Mouse (Mus musculus): ENCODE results near the gene Taf8. TPM values are rescaled to one million over a fixed set of nuclear protein-coding genes. Genes with fewer than 3 reads are reported as not detected.

Gene Taf8
- 20.0 and 20.5 TPM in 2 replicates for polyA plus RNA-seq (2015; fragmentation: Nextera tagmentation; extraction: Ambion mirVana)

DNA sequence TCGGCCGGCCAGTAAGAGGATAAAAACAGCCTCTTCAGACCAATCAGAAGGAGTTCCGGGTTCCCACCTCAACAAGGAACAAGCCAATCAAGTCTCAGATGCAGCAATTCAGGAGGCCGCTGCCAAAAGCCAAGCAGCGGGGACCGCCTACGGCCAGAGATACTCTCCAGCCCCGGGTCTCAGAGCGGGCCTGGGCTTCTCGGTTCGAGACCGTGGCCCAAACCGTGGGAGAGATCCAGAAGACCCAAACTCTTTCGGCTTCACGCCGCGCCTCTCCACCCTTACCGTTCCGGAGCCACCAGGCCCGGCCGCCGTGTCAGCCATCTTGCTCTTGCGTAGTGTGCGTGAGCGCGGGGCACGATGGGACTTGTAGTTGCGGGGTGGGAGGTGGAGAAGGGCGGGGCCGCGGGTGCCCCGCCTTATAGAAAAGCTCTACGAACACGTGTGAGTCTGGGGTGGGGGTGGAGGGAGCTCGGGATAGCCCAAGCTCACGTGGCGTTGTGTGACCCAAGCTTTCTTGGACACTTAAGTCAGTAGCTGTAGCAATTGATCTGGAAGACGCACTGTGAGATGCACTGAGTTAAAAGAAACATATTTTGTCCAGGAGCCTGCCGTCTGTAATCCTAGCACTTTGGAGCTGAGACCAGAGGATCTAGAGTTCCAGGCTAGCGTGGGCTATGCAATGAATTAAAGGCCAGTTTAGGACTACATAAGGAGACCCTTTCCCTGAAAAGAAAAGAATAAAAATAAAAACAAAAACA lies at the start of gene Taf8:
Gene Taf8 (minus strand): TSS at position 347 of the 761 bp plus-strand sequence.
- peak; percentile 98 for ATAC-seq
- Histone ChIP-seq H3K4me2 (ENCODE audit: low read length) (peak within 1 kb of the TSS; percentile 80), H3K9ac (ENCODE audit: low read depth, low read length) (peak within 1 kb of the TSS; percentile 88), H3K4me1 (ENCODE audit: control insufficient read depth, insufficient read depth, low read depth, low read length) (peaks cover 16% of the 10 kb centered on the region), H3K9me3 (ENCODE audit: control insufficient read depth, low read length) (no peaks in the 10 kb centered on the region), H3K36me3 (ENCODE audit: control insufficient read depth, insufficient read depth, low read length) (peaks cover 5% of the 10 kb centered on the region; the same call in 1 of the 2 replicates), H3K27ac (ENCODE audit: low read depth, low read length) (peak within 1 kb of the TSS; percentile 82), H3K27me3 (replicated peaks; ENCODE audit: control insufficient read depth, insufficient read depth, low read length) (no peaks in the 10 kb centered on the region), H3K4me3 (ENCODE audit: low read length) (peak within 1 kb of the TSS; percentile 75)
- WGBS, result 1% methylated on average over 40 of the region's 40 CpGs

GRCm38 (mm10) chr17:47551049-47551448 lies 49.0 kb upstream of the Taf8 start:
- no peak for ATAC-seq
- Histone ChIP-seq H3K4me2 (ENCODE audit: low read length) (no peak overlapping the region), H3K4me1 (ENCODE audit: control insufficient read depth, insufficient read depth, low read depth, low read length) (no peaks in the 10 kb centered on the region; the same call in 1 of the 2 replicates), H3K4me3 (ENCODE audit: low read length) (no peak overlapping the region), H3K9me3 (ENCODE audit: control insufficient read depth, low read length) (no peaks in the 10 kb centered on the region), H3K27me3 (replicated peaks; ENCODE audit: control insufficient read depth, insufficient read depth, low read length) (no peaks in the 10 kb centered on the region), H3K9ac (ENCODE audit: low read depth, low read length) (no peak overlapping the region), H3K27ac (ENCODE audit: low read depth, low read length) (no peak overlapping the region), H3K36me3 (ENCODE audit: control insufficient read depth, insufficient read depth, low read length) (no peaks in the 10 kb centered on the region)
- 66% methylated on average over 7 of the region's 7 CpGs for WGBS

DNA sequence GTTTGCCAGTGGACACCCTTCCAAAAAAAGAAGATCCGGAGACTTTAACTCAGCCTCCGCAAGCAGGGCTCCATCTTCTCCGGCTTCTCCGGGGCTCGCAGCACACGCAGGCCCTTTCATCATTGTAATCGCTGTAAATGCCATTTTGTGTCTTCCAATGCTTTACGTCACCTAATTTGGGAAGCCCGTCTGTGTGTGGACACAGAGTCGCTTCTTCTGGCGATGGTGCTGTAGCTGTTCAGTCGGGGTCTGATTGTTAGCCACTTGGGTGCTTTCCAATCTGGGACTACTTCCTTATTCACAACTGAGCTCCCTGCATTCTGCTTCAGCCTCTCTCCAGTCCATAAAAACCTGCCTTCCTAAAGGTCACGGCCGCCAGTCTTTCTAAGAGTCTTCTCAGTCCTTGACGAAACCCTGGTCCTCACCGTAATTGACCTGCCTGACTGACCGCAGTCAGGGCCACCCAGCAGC lies 43.8 kb upstream of the Taf8 start:
- no peak overlapping the region for H3K27ac ChIP-seq (ENCODE audit: low read depth, low read length)
- peak overlapping the region; percentile 27; the same call in 1 of the 2 replicates for H3K4me2 ChIP-seq (ENCODE audit: low read length)
- H3K4me3 ChIP-seq (ENCODE audit: low read length), result no peak overlapping the region
- H3K27me3 ChIP-seq (replicated peaks; ENCODE audit: control insufficient read depth, insufficient read depth, low read length), result no peaks in the 10 kb centered on the region
- no peaks in the 10 kb centered on the region for H3K4me1 ChIP-seq (ENCODE audit: control insufficient read depth, insufficient read depth, low read depth, low read length)
- no peaks in the 10 kb centered on the region for H3K36me3 ChIP-seq (ENCODE audit: control insufficient read depth, insufficient read depth, low read length)
- 72% methylated on average over 17 of the region's 17 CpGs for WGBS
- peak; percentile 61 for ATAC-seq
- no peak overlapping the region; the same call in 1 of the 2 replicates for H3K9ac ChIP-seq (ENCODE audit: low read depth, low read length)
- H3K9me3 ChIP-seq (ENCODE audit: control insufficient read depth, low read length), result no peaks in the 10 kb centered on the region

- Histone ChIP-seq H3K9ac (ENCODE audit: low read depth, low read length) (no peak overlapping the region), H3K4me3 (ENCODE audit: low read length) (no peak overlapping the region), H3K27me3 (replicated peaks; ENCODE audit: control insufficient read depth, insufficient read depth, low read length) (no peaks in the 10 kb centered on the region), H3K4me1 (ENCODE audit: control insufficient read depth, insufficient read depth, low read depth, low read length) (no peaks in the 10 kb centered on the region), H3K9me3 (ENCODE audit: control insufficient read depth, low read length) (no peaks in the 10 kb centered on the region), H3K4me2 (ENCODE audit: low read length) (no peak overlapping the region), H3K36me3 (ENCODE audit: control insufficient read depth, insufficient read depth, low read length) (no peaks in the 10 kb centered on the region), H3K27ac (ENCODE audit: low read depth, low read length) (no peak overlapping the region)
- ATAC-seq, result no peak
- 90% methylated on average over 12 of the region's 12 CpGs for WGBS
Measured at GRCm38 (mm10) chr17:47545154-47545553, 43.1 kb upstream of the Taf8 start.

- H3K4me2 ChIP-seq (ENCODE audit: low read length), result no peak overlapping the region
- WGBS, result 73% methylated on average over 7 of the region's 7 CpGs
- no peaks in the 10 kb centered on the region for H3K4me1 ChIP-seq (ENCODE audit: control insufficient read depth, insufficient read depth, low read depth, low read length)
- no peaks in the 10 kb centered on the region for H3K36me3 ChIP-seq (ENCODE audit: control insufficient read depth, insufficient read depth, low read length)
- no peak overlapping the region for H3K9ac ChIP-seq (ENCODE audit: low read depth, low read length)
- ATAC-seq, result no peak
- H3K9me3 ChIP-seq (ENCODE audit: control insufficient read depth, low read length), result no peaks in the 10 kb centered on the region
- H3K4me3 ChIP-seq (ENCODE audit: low read length), result no peak overlapping the region
- H3K27me3 ChIP-seq (replicated peaks; ENCODE audit: control insufficient read depth, insufficient read depth, low read length), result no peaks in the 10 kb centered on the region
- H3K27ac ChIP-seq (ENCODE audit: low read depth, low read length), result no peak overlapping the region
Measured at GRCm38 (mm10) chr17:47543051-47543650, 41.1 kb upstream of the Taf8 start.

DNA sequence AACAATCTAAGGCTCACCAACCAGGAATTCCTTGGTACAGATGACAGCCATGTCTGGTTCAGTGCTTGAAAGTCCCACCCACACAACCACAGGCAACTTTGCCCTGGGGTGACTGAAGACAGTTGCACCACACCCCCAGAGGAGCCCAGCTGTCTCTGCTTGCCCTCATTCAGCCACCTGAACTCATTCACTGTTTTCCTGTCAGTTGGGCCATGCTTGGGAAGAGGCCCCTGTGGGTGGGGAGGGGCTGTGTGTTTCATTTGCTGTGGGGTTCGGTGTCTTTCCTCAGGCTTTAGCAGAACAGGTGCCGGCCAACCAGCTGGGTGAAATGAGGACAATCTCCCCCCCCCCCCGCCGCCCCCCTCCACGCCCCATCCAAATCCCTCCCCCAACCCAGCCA lies 40.0 kb upstream of the Taf8 start:
- H3K9ac ChIP-seq (ENCODE audit: low read depth, low read length), result no peak overlapping the region
- H3K27ac ChIP-seq (ENCODE audit: low read depth, low read length), result no peak overlapping the region
- no peaks in the 10 kb centered on the region for H3K27me3 ChIP-seq (replicated peaks; ENCODE audit: control insufficient read depth, insufficient read depth, low read length)
- H3K4me3 ChIP-seq (ENCODE audit: low read length), result no peak overlapping the region
- no peak overlapping the region for H3K4me2 ChIP-seq (ENCODE audit: low read length)
- 73% methylated on average over 5 of the region's 5 CpGs for WGBS
- no peaks in the 10 kb centered on the region for H3K4me1 ChIP-seq (ENCODE audit: control insufficient read depth, insufficient read depth, low read depth, low read length)
- H3K36me3 ChIP-seq (ENCODE audit: control insufficient read depth, insufficient read depth, low read length), result no peaks in the 10 kb centered on the region
- no peak for ATAC-seq
- no peaks in the 10 kb centered on the region for H3K9me3 ChIP-seq (ENCODE audit: control insufficient read depth, low read length)

DNA sequence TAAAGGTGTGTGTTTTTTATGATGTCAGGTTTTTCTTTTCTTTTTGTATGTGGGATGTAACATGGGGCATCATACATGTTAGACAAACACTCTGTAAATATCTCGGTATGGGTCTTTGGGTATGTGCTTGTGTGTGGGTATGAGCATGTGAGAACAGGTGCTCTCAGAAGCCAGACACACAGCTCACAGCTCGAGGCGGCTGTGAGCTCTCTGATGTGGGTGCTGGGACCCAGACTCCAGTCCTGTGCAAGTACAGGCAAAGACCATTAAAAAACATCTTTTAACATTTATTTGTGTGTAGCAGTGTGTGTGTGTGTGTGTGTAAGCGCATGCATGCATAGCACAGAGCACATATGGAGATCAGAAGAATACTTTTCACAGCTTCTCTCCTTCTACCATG lies 37.0 kb upstream of the Taf8 start:
- no peak overlapping the region for H3K9ac ChIP-seq (ENCODE audit: low read depth, low read length)
- ATAC-seq, result no peak
- H3K4me3 ChIP-seq (ENCODE audit: low read length), result no peak overlapping the region
- H3K4me2 ChIP-seq (ENCODE audit: low read length), result no peak overlapping the region
- 90% methylated on average over 4 of the region's 4 CpGs for WGBS
- H3K4me1 ChIP-seq (ENCODE audit: control insufficient read depth, insufficient read depth, low read depth, low read length), result no peaks in the 10 kb centered on the region
- no peaks in the 10 kb centered on the region for H3K36me3 ChIP-seq (ENCODE audit: control insufficient read depth, insufficient read depth, low read length)
- H3K27ac ChIP-seq (ENCODE audit: low read depth, low read length), result no peak overlapping the region
- H3K9me3 ChIP-seq (ENCODE audit: control insufficient read depth, low read length), result no peaks in the 10 kb centered on the region
- H3K27me3 ChIP-seq (replicated peaks; ENCODE audit: control insufficient read depth, insufficient read depth, low read length), result no peaks in the 10 kb centered on the region

DNA sequence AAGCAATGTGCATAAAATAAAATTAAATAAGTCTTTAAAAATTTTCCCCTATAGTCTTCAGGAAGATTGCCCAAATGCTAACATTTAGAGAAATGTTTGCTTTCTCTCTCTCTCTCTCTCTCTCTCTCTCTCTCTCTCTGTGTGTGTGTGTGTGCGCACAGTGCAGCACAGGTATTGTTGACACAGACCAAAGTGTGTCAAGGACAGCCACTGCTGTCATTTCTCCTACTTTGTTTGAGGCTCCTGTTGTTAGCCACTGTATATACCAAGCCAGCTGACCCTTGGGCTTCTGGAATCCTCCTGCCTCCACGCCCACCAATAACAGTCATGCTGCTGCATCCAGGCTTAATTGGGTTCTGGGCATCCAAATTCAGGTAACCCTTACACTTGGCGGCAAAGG lies 36.0 kb upstream of the Taf8 start:
- H3K27ac ChIP-seq (ENCODE audit: low read depth, low read length), result no peak overlapping the region
- H3K27me3 ChIP-seq (replicated peaks; ENCODE audit: control insufficient read depth, insufficient read depth, low read length), result no peaks in the 10 kb centered on the region
- no peaks in the 10 kb centered on the region for H3K4me1 ChIP-seq (ENCODE audit: control insufficient read depth, insufficient read depth, low read depth, low read length)
- no peak overlapping the region for H3K4me2 ChIP-seq (ENCODE audit: low read length)
- H3K4me3 ChIP-seq (ENCODE audit: low read length), result no peak overlapping the region
- 94% methylated on average over 3 of the region's 3 CpGs for WGBS
- no peaks in the 10 kb centered on the region for H3K36me3 ChIP-seq (ENCODE audit: control insufficient read depth, insufficient read depth, low read length)
- H3K9ac ChIP-seq (ENCODE audit: low read depth, low read length), result no peak overlapping the region
- no peaks in the 10 kb centered on the region for H3K9me3 ChIP-seq (ENCODE audit: control insufficient read depth, low read length)
- no peak for ATAC-seq

- Histone ChIP-seq H3K4me2 (ENCODE audit: low read length) (no peak overlapping the region), H3K4me3 (ENCODE audit: low read length) (no peak overlapping the region), H3K36me3 (ENCODE audit: control insufficient read depth, insufficient read depth, low read length) (no peaks in the 10 kb centered on the region), H3K27me3 (replicated peaks; ENCODE audit: control insufficient read depth, insufficient read depth, low read length) (no peaks in the 10 kb centered on the region), H3K9ac (ENCODE audit: low read depth, low read length) (no peak overlapping the region), H3K27ac (ENCODE audit: low read depth, low read length) (no peak overlapping the region), H3K4me1 (ENCODE audit: control insufficient read depth, insufficient read depth, low read depth, low read length) (no peaks in the 10 kb centered on the region), H3K9me3 (ENCODE audit: control insufficient read depth, low read length) (no peaks in the 10 kb centered on the region)
- no peak for ATAC-seq
- 68% methylated on average over 9 of the region's 9 CpGs for WGBS
Measured at GRCm38 (mm10) chr17:47535812-47536236, 33.7 kb upstream of the Taf8 start.
